Mouse (Mus musculus) G1E (cell line): Measurements from ENCODE around the gene Pid1.
"Not testable (repeated sequence)": the region's sequence is repeated elsewhere in the genome, so short reads cannot be mapped to it uniquely, and the experiment has no call there.

Experiments used
- CTCF ChIP-seq: IDR thresholded peaks from 2 replicates; pipeline ENCODE4 v1.5.1; 2012; ENCODE audit warnings: low read depth, low read length, inconsistent platforms, mixed read lengths
- GATA1 ChIP-seq: IDR thresholded peaks from 2 replicates; pipeline ENCODE4 v1.6.1; 2012; ENCODE audit warnings: borderline replicate concordance, low read length, inconsistent platforms, mixed read lengths
- GATA2 ChIP-seq: IDR thresholded peaks from 2 replicates; pipeline ENCODE4 v1.6.1; 2012; ENCODE audit warnings: low read depth, low read length, inconsistent platforms, borderline replicate concordance
- POLR2AphosphoS5 ChIP-seq: IDR thresholded peaks from 2 replicates; pipeline ENCODE4 v1.6.1; 2012; ENCODE audit warnings: low read depth, low read length, inconsistent platforms; ENCODE audit not compliant: insufficient replicate concordance
- TAL1 ChIP-seq: conservative IDR thresholded peaks from 2 replicates; pipeline ENCODE4 v1.6.1; 2012; ENCODE audit warnings: low read depth, low read length, inconsistent platforms, mixed read lengths

GRCm38 (mm10) chr1:84331861-84332260, 32.1 kb downstream of the Pid1 start:
- not testable (repeated sequence) for TF ChIP-seq CTCF, GATA2, GATA1, POLR2AphosphoS5, TAL1
